Mouse (Mus musculus): ENCODE data around the gene Kpna7. TPM values are rescaled to one million over a fixed set of nuclear protein-coding genes. Genes with fewer than 3 reads are reported as not detected.

Gene Kpna7
- 0.06 TPM in 1 of 2 replicates, not detected in the other for polyA plus RNA-seq (2015; fragmentation: Nextera tagmentation; extraction: Ambion mirVana)

DNA sequence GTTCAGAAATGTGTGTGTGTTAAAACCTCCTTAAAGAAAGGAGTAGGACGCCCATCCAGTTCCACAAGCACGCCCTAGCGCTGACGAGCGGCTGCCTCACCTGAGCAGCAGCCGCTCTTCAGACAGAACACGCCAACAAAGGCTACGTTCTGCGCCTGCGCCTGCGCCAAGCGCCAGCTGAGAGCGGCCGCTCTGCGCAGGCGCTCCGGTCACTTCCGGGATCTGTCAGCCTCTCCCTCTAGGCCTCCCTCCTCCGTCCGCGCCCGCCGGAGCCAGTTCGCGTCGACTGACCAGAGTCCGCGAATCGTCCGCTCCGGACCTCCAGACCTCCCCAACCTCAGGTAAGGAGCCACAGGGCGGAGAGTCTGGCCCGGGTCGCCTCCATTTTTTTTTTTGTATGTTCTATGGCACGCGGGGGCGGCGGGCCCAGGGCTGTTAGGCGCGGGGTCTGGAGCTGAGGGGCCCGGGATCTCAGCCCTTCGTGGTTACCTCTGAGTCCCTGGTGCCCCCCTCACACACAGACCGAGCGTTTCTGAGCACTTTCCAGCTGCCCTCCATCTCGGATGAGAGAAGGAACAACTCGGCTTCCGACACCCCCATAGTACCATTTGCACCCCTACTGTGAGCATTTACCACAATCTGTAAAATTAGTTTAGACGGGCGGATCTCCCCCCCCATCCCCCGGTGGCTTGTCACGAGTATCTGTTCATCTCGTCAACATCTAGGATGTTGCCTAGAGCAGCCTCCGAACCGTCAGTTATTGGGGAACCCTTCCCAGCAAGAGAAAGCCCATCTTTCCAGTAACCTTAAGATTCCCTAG lies at the start of gene Kpna7, which contains the start of gene Arpc1a:
TSS of gene Kpna7 (minus strand) at position 399 of the 820 bp plus-strand sequence.
TSS of gene Arpc1a (plus strand) at position 199 of the 820 bp plus-strand sequence.

GRCm38 (mm10) chr5:145114071-145114605 lies 30.3 kb upstream of the Kpna7 start, which contains the start of gene Arpc1b:
Arpc1b (plus strand) TSS chr5:145114215.

DNA sequence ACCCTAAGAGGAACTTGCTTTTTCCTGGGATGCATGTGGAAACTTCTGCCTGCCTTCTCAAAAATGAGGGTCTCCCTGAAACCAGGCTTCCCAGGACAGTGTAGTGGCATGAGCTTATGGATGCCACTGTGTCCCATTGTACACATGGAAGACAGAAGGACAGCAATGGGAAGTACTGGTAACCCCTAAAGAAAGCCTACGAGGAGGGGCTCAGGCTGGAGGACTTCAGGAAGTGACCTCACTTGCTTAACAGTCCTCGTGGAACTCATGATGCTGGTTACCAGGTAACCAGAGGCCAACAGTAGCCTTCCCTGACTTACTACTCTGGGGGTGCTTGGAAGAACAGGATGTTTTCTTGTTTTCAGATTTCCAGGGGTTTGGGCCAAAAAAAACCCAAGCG lies 41.1 kb downstream of the Kpna7 start, which contains the start of gene 1700018F24Rik:
TSS of gene 1700018F24Rik (plus strand) at position 301 of the 400 bp plus-strand sequence.

DNA sequence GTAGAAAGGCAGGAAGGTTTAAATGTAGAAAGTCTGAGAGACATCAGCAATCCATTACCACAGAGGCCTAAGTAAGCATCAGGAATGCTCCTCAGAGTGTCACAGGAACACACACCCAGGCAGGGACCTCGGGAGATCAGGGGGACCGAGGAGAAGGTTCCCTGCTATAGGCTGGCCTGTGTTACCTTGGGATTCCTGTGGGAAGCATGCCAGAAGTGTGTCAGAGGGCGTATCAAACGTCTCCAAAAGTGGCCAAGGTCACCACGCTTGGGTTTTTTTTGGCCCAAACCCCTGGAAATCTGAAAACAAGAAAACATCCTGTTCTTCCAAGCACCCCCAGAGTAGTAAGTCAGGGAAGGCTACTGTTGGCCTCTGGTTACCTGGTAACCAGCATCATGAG lies 51.4 kb downstream of the Kpna7 start, which contains the start of gene Gm4871:
TSS of gene Gm4871 (minus strand) at position 364 of the 400 bp plus-strand sequence.

GRCm38 (mm10) chr5:144965639-144966351 lies 118.0 kb downstream of the Kpna7 start, which contains the start of gene Smurf1:
Smurf1 (minus strand) TSS chr5:144965847.

Other genes with a start within 250 kb of the Kpna7 start
- 9.3 and 9.7 TPM in 2 replicates for gene Smurf1, start 118.2 kb downstream of the Kpna7 start, polyA plus RNA-seq (2015; fragmentation: Nextera tagmentation; extraction: Ambion mirVana)
- not detected in 2 replicates for gene Gm4871, start 51.3 kb downstream of the Kpna7 start, polyA plus RNA-seq (2015; fragmentation: Nextera tagmentation; extraction: Ambion mirVana)
- not detected in 2 replicates for gene 1700018F24Rik, start 41.0 kb downstream of the Kpna7 start, polyA plus RNA-seq (2015; fragmentation: Nextera tagmentation; extraction: Ambion mirVana)
- 103 and 127 TPM in 2 replicates for gene Arpc1a, start 200 bp downstream of the Kpna7 start, polyA plus RNA-seq (2015; fragmentation: Nextera tagmentation; extraction: Ambion mirVana)
- gene Arpc1b, start 30.2 kb upstream of the Kpna7 start, polyA plus RNA-seq (2015; fragmentation: Nextera tagmentation; extraction: Ambion mirVana), result 311 and 374 TPM in 2 replicates
- gene Pdap1, start 56.2 kb upstream of the Kpna7 start, polyA plus RNA-seq (2015; fragmentation: Nextera tagmentation; extraction: Ambion mirVana), result 58.7 and 70.8 TPM in 2 replicates
- 227 and 301 TPM in 2 replicates for gene Bud31, start 56.3 kb upstream of the Kpna7 start, polyA plus RNA-seq (2015; fragmentation: Nextera tagmentation; extraction: Ambion mirVana)
- 14.4 and 25.9 TPM in 2 replicates for gene Ptcd1, start 83.1 kb upstream of the Kpna7 start, polyA plus RNA-seq (2015; fragmentation: Nextera tagmentation; extraction: Ambion mirVana)
- 19.0 and 22.3 TPM in 2 replicates for gene Cpsf4, start 83.2 kb upstream of the Kpna7 start, polyA plus RNA-seq (2015; fragmentation: Nextera tagmentation; extraction: Ambion mirVana)
- gene Atp5j2, start 108.0 kb upstream of the Kpna7 start, polyA plus RNA-seq (2015; fragmentation: Nextera tagmentation; extraction: Ambion mirVana), result 935 and 1,769 TPM in 2 replicates
- 12.5 and 13.6 TPM in 2 replicates for gene Zkscan14, start 117.8 kb upstream of the Kpna7 start, polyA plus RNA-seq (2015; fragmentation: Nextera tagmentation; extraction: Ambion mirVana)
- gene Zkscan5, start 120.5 kb upstream of the Kpna7 start, polyA plus RNA-seq (2015; fragmentation: Nextera tagmentation; extraction: Ambion mirVana), result 7.9 and 8.7 TPM in 2 replicates
- gene Zfp655, start 147.7 kb upstream of the Kpna7 start, polyA plus RNA-seq (2015; fragmentation: Nextera tagmentation; extraction: Ambion mirVana), result 35.8 and 45.4 TPM in 2 replicates
- gene Zscan25, start 196.5 kb upstream of the Kpna7 start, polyA plus RNA-seq (2015; fragmentation: Nextera tagmentation; extraction: Ambion mirVana), result 0.35 and 0.50 TPM in 2 replicates

All from adrenal gland, postnatal 0 days (tissue).